Mouse (Mus musculus) adrenal gland, postnatal 4 days (tissue): Measurements from ENCODE around the gene Gm10972. TPM values are rescaled to one million over a fixed set of nuclear protein-coding genes. Genes with fewer than 3 reads are reported as not detected.
"Not testable (repeated sequence)": the region's sequence is repeated elsewhere in the genome, so short reads cannot be mapped to it uniquely, and the experiment has no call there.

Experiments used
- DNase-seq, 2 experiments: peaks; one replicate each; pipeline ENCODE4 v3.0.0; 2021 to 2022; ENCODE audit warnings: low spot score in 2 of 2, mixed read lengths in 2 of 2
- total RNA-seq, 2 experiments: library from RNA; stranded (reverse); gene quantifications; 2 replicates each; pipeline ENCODE4 v1.2.3; 2021

Gene Gm10972
- total RNA-seq, 2 experiments from 2014 or later: not detected

DNA sequence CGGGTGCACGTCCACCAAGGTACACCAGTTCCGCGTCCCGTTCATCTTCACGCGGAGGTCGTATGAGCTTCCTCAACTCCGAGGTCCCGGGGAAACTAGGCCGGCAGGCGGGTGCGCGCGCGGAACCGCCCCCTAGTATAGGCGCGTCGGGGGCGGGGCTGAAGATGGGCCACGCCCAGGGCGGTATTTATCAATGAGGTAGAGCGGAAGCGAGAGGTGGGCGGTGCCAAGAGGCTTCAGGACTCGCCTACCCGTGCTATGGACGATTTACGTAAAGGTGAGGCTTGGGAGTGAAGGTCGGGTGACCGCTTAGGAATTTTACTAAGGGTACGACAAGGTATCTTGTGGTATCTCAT lies 15.8 kb downstream of the Gm10972 start, which contains the start of gene Tuft1:
Gene Tuft1 (minus strand): TSS at position 133 of the 356 bp plus-strand sequence.
- peak; percentile 43 to 61 for DNase-seq

DNA sequence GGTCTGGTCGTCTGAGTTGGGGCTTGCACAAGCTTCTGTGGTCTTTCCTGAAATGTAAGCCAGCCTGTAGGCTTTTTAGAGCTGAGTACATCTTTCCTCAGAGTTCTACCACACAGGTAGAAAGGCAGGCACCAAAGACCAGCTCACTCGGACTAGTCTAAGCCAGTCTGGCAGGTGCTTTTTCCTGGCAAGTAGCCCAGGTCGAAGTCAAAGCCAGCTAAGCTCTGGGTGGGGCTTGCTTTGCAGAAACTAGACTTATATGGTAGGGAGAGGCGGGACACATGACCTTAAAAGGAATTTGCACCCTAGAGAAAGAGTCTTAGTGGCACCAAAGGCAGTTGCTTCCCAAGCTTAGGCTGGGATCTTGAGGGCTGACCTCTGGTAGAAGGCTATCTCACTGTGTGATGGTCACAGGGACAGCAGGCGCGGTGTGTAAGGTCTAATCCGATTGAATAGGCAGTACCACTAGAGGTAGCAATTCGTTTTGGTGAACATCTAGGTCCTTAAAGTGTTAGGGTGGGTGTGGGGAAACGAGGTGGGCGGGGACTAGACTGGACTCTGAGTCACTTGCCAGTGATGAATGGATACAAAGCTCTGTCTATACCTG lies 16.3 kb downstream of the Gm10972 start:
- not testable (repeated sequence) for DNase-seq

DNA sequence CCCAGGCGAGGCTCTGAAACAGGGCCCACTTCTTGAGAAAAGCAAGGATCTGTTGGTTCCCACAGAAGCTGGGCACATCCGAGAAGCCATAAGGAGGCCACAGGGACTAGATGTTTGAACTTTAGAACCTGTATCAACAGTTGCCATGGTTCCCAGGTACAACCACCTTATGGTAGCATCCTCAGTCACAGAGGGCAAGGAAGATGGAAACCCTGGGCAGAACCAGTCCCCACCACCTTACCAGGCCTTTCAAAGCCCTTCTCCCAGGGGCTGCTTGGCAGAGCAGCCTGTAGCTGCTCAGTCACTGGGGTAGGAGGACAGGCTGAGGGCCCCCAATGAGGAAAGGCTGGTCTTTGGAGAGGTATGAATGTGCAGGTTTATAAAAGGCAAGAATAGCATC lies 17.9 kb downstream of the Gm10972 start:
- DNase-seq: not testable (repeated sequence)

DNA sequence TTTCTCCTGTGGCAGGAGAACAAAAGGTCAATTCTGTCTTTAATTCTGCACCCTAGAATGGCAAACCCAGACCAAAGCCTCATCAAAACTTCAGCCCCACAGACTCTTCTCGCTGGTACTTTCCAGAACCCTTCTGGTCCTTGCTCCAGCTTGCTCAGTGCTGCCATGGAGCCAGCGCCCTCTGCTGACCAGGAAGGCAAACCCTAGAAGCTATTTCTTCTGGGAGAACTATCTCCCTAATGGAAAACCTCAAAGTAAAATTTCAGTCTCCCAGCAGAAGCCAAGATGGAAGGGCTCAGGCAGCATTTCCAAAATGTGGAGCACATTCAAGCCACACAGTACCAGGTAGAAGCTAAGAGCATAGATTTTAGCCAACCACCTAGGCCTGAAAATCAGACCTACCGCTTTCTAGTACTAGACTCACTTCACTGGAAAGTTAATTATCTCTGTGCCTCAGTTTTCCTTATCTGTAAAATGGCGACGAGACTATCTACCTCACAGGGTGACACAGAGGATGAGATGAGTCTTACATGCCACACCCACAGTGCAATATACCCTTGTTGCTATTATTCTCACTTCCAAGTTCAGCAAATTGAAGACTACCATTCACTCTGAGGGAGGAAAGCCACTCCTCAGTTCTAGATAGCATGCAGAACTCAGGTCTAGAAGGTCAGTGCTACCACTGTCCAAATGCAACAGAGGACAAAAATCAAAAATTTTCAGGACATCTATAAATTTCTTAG lies 22.3 kb downstream of the Gm10972 start:
- not testable (repeated sequence) for DNase-seq

DNA sequence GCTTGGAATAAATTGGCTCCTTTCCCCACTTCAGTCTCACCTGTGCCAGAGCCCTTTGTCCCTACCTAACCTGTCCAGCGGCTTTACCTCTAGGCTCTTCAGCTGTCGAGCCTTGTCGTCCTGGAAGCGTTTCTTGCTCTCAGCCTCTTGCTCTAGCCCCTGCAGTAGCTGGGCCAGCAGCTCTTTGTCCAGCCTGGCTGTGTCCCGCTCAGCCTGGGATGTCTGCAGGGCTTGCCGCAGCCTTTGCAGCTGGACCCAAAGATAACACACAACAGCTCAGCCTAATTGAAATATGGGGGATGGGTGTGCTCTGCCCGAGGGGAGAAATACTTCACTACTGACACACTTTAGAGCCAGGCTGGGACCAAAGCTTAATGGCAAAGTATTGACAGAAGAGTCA lies 23.0 kb downstream of the Gm10972 start:
- not testable (repeated sequence) for DNase-seq

DNA sequence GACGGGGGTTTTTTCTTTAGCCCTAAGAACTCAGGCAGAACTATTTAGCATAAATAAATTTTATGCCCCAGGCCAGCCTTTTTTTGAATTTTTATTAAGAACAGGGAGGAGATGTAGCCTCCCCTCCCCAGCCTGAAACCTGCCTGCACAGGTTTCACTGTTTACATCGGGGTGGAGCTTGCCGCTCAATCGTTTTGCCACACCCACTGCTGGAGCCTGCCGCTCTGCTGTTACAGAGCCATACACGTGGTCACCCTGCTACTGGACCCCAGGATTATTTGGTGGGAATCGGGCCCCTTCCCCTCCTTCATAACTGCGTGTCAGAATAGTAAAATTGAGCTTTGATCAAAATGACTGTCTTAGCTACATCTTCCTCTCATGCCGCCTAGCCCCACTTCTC lies 32.2 kb downstream of the Gm10972 start:
- DNase-seq: not testable (repeated sequence)

DNA sequence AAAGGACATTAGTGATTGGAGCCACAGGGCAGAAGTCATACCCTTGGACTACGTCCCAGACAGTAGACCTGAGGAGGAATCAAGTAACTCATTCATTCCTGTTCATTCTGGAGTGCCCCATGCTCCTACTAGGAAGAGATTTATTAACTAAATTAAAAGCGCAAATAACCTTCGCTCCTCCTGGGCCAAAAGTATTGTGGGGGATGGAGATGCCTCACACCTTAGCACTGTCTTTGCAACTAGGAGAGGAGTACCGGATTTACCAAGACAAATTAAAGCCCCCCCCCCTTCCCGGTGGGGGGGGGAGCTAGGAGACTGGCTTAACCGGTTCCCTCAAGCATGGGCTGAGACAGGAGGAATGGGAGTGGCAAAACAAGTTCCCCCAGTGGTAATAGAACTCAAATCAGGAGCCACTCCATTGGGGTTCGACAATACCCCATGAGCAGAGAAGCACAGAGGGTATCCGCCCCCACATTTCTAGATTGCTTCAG lies 36.5 kb downstream of the Gm10972 start:
- DNase-seq: no peak

DNA sequence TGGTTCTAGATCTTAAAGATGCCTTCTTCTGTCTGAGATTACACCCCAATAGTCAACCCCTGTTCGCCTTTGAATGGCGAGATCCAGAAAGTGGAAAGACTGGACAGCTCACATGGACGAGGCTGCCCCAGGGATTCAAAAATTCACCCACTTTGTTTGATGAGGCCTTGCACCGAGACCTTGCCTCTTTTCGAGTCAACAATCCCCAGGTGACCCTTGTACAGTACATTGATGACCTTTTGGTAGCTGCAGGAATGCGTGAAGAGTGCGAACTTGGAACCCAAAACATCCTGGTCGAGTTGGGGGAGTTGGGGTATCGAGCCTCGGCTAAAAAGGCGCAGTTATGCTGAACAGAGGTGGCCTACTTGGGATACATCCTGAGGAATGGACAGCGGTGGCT lies 37.1 kb downstream of the Gm10972 start:
- DNase-seq: not testable (repeated sequence)

DNA sequence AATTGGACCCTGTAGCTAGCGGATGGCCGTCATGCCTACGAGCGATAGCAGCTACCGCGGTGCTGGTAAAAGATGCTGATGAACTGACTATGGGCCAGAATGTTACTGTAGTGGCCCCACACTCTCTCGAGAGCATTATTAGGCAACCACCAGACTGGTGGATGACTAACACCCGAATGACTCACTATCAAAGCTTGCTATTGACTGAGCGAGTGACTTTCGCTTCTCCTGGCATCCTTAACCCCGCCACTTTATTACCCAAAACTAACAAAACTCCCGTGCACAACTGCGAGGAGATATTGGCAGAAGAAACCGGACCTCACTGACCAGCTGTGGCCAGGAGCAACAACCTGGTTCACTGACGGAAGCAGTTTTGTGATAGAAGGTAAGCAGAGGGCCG lies 37.9 kb downstream of the Gm10972 start:
- DNase-seq: no peak

DNA sequence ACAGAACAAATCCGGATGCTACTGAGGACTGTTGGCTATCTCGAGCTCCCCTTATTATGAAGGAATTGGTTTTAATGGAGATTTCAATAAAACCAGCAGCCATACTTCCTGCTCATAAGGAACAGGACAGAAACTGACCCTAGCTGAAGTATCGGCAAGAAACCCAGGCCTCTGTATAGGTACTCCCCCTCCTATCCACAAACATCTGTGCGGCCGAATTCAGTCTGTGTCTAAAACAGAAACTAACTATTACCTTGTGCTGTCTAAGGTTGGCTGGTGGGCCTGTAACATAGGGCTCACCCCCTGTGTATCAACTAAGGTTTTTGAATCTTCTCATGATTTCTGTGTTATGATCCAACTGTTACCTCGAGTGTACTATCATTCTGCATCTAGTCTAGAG lies 40.7 kb downstream of the Gm10972 start:
- no peak for DNase-seq

DNA sequence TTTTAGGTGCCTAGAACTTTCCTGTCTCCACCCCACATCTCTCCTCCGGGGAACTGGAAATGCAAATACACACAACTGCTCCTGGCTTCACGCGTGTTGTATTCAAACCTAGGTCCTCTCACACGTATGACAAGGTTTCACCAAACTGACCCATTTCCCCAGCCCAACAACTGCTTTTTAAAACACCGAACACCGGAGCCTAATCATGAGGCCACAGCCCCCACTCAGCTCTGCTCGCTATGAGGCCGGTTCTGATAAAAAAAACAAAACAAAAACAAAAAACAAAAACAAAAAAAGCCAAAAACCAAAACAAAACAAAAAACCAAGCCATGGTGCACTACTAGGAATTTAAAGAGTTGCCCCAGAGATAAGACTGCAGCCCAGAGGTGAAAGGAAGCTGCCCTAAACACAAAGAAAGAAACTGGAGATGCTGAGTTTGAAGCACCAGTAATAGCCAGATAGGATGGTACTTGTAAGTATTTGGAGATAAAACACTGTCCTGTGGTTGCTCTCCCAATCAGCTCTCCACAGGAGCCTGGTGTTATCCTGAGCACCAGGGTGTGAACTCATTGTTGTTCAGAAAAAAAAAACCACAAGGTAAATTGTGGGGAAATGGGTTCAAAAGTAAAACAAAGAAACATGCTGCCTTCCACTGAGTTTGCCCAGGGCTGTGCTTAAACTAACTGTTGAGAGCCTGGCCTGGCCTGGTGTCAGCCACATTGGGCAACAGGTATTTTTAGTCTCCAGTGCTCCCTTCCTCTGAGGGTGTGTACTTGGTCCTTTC lies 43.3 kb downstream of the Gm10972 start:
- DNase-seq: not testable (repeated sequence)

DNA sequence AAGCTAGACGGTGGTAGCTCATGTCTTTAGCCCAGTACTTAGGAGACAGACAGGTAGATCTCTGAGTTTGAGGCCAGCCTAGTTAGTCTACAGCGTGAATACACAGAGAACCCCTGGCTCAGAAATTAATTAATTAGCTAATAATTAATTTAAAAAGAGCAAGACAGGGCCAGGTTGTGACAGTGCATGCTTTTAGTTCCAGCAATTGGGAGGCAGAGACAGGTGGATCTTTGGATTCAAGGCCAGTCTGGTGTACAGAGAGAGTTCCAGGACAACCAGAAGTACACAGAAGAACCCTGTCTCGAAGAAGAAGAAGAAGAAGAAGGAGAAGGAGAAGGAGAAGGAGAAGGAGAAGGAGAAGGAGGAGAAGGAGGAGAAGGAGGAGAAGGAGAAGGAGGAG lies 45.8 kb downstream of the Gm10972 start:
- not testable (repeated sequence) for DNase-seq

DNA sequence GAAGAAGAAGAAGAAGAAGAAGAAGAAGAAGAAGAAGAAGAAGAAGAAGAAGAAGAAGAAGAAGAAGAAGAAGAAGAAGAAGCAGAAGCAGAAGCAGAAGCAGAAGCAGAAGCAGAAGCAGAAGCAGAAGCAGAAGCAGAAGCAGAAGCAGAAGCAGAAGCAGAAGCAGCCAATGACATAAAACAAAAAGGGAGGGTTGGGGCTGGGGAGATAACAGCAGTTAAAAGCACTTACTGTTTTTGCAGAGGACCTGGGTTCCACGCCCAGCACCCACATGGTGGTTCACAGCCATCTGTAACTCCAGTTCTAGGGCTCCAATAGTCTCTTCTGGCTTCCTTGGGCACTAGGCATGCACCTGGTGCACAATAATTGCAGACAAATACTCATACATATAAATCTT lies 46.3 kb downstream of the Gm10972 start:
- DNase-seq: not testable (repeated sequence)

DNA sequence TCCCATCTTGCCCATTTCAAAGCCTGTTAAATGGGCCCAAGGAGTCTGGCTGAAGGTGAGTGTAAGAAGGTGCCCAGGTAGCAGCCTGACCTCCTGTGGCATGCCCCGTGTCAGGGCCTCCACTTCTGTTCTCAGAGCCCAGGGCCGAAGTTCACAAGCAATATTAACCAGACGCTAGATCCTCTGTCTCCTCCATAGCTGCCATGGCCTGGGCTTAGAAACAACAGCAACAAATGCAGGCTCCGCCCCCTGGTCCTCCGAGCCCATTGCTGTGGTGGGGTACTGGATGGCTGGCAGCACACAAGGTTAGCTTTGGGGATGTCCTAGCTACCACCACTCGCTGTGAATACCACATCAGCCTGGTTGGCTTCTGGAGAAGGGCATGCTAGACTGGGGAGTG lies 47.2 kb downstream of the Gm10972 start:
- DNase-seq: not testable (repeated sequence)

DNA sequence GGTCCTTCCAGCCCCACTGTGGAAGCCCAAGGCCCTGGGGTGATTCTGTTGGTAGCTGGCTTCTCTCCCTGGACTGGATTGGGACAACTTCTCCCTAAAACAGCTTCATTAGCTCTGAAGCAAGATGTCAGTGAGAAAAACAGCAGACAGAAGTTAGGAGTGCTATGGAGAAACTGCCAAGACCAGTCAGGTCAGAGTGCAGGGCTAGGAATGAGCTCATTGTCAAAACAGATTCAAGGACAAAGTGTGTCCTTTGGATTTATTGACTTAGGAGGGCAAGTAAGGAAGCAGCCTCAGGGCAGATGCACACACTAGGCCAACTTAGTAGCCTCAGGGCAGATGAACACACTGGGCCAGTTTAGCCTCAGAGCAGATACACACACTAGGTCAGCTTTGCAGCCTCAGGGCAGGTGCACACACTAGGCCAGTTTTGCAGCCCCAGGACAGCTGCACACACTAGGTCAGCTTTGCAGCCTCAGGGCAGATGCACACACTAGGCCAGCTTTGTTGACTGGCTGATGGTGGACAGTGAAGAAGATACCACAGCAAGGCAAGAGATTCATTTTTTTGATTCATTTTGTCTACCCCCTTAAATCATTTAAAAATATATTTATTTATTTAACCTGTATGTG lies 47.8 kb downstream of the Gm10972 start:
- DNase-seq: no peak

DNA sequence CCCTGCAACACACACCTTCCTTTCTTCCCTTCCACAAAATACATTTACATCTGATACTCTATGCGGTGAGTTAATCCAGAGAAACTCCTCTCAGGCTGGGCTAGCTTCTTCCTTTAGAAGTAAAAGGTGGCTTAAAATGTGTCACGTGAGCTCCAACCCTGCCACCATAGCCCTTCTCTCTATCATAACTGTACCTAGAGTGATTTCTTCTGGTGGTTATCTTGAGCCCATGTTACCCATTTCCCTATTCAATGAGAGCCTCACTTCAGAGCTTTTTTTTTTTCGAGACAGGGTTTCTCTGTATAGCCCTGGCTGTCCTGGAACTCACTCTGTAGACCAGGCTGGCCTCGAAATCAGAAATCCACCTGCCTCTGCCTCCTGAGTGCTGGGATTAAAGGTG lies 48.8 kb downstream of the Gm10972 start:
- DNase-seq: not testable (repeated sequence)

Other genes with a start within 250 kb of the Gm10972 start
- 1 to 10 TPM in 1 of 2 experiments, under 1 TPM in 1; 0.78 to 1.3 TPM for gene Lingo4, start 244.6 kb upstream of the Gm10972 start, total RNA-seq
- gene Tdrkh, start 229.8 kb upstream of the Gm10972 start, total RNA-seq: 10 to 100 TPM; 10.5 to 15.1 TPM
- 10 to 100 TPM; 75.0 to 75.3 TPM for gene Mrpl9, start 199.8 kb upstream of the Gm10972 start, total RNA-seq
- gene Oaz3, start 199.2 kb upstream of the Gm10972 start, total RNA-seq: not detected
- 10 to 100 TPM; 50.3 to 56.4 TPM for gene Celf3, start 164.8 kb upstream of the Gm10972 start, total RNA-seq
- 1 to 10 TPM; 7.1 to 7.4 TPM for gene Riiad1, start 162.8 kb upstream of the Gm10972 start, total RNA-seq
- gene Snx27, start 60.4 kb upstream of the Gm10972 start, total RNA-seq: 10 to 100 TPM; 39.0 to 40.4 TPM
- 10 to 100 TPM; 13.7 to 15.4 TPM for gene Tuft1, start 15.8 kb downstream of the Gm10972 start, total RNA-seq
- 10 to 100 TPM in 1 of 2 experiments, 1 to 10 TPM in 1; 6.1 to 12.9 TPM for gene Selenbp2, start 50.4 kb downstream of the Gm10972 start, total RNA-seq
- 1 to 10 TPM; 3.7 to 6.2 TPM for gene Cgn, start 143.4 kb downstream of the Gm10972 start, total RNA-seq
- gene Pogz, start 194.5 kb downstream of the Gm10972 start, total RNA-seq: 10 to 100 TPM; 59.0 to 63.0 TPM
- 100 to 1,000 TPM; 326 to 345 TPM for gene Psmb4, start 243.8 kb downstream of the Gm10972 start, total RNA-seq